8 mouse cellular contexts compared by ENCODE assay signal in genomic region chr7:129801431-129801847, GRCm38 (mm10).
DNase-seq lines count a peak whose midpoint lies in the region; ATAC-seq lines count a peak whose summit lies in the region.

No protein-coding gene starts in this region.

- H3K27me3 ChIP-seq in hindbrain, embryonic 13.5 days = 0 out of 2 replicates have a peak, but pooled peaks cover 9% of the 10 kb centered on the region
- H3K27me3 ChIP-seq in hindbrain, embryonic 10.5 days (ENCODE audit: insufficient read depth, poor library complexity, severe bottlenecking) = 0 out of 2 replicates have a peak, but pooled peaks cover 7% of the 10 kb centered on the region
- no peaks in the 10 kb centered on the region for H3K27me3 ChIP-seq in hindbrain, embryonic 16.5 days (replicated peaks; ENCODE audit: control insufficient read depth, insufficient read depth, low read length)
- no peaks in the 10 kb centered on the region for H3K27me3 ChIP-seq in stomach, embryonic 16.5 days (ENCODE audit: control insufficient read depth, insufficient read depth, low read length)

- no peak overlapping the region for H3K9ac ChIP-seq in hindbrain, embryonic 13.5 days
- H3K9ac ChIP-seq in hindbrain, embryonic 16.5 days (ENCODE audit: low read depth, low read length) = no peak overlapping the region
- no peak overlapping the region for H3K9ac ChIP-seq in stomach, embryonic 16.5 days (ENCODE audit: low read length)

- no peak for DNase-seq in hindbrain, embryonic 10.5 days (ENCODE audit: low spot score)
- peak; percentile 46 for DNase-seq in testis, postnatal 10 days (ENCODE audit: low spot score)
- no peak for DNase-seq in testis, postnatal 14 days (ENCODE audit: low spot score)
- no peak for DNase-seq in thymus, postnatal 36 days

- H3K9me3 ChIP-seq in hindbrain, embryonic 13.5 days = no peaks in the 10 kb centered on the region
- H3K9me3 ChIP-seq in hindbrain, embryonic 10.5 days = no peaks in the 10 kb centered on the region
- H3K9me3 ChIP-seq in hindbrain, embryonic 16.5 days (ENCODE audit: control insufficient read depth, low read length) = no peaks in the 10 kb centered on the region
- H3K9me3 ChIP-seq in stomach, embryonic 16.5 days (replicated peaks; ENCODE audit: control insufficient read depth, low read length) = no peaks in the 10 kb centered on the region

- WGBS in hindbrain, embryonic 13.5 days = 45% methylated on average over 2 of the region's 2 CpGs
- WGBS in hindbrain, embryonic 10.5 days = 79% methylated on average over 2 of the region's 2 CpGs
- 35% methylated on average over 2 of the region's 2 CpGs for WGBS in hindbrain, embryonic 16.5 days
- WGBS in stomach, embryonic 16.5 days = 31% methylated on average over 2 of the region's 2 CpGs

- no peak overlapping the region for H3K27ac ChIP-seq in hindbrain, embryonic 13.5 days
- H3K27ac ChIP-seq in hindbrain, embryonic 10.5 days = no peak overlapping the region
- H3K27ac ChIP-seq in hindbrain, embryonic 16.5 days (ENCODE audit: low read depth, low read length) = no peak overlapping the region
- H3K27ac ChIP-seq in stomach, embryonic 16.5 days (ENCODE audit: low read length) = peak overlapping the region; percentile 68

- H3K4me2 ChIP-seq in hindbrain, embryonic 13.5 days = no peak overlapping the region
- no peak overlapping the region for H3K4me2 ChIP-seq in hindbrain, embryonic 16.5 days (ENCODE audit: low read length)
- H3K4me2 ChIP-seq in stomach, embryonic 16.5 days (ENCODE audit: low read depth, low read length) = no peak overlapping the region

- ATAC-seq in hindbrain, embryonic 13.5 days (ENCODE audit: low FRiP score) = 0 out of 2 replicates have a peak, but pooled peaks have one; percentile 24
- peak; percentile 58; the same call in 1 of the 2 replicates for ATAC-seq in hindbrain, embryonic 16.5 days
- no peak for ATAC-seq in stomach, embryonic 16.5 days (ENCODE audit: insufficient read depth, low FRiP score)
- ATAC-seq in erythroid progenitor cell, adult 5-6 weeks (replicated peaks; ENCODE audit: low FRiP score, poor library complexity, severe bottlenecking) = no peak

- no peak overlapping the region for H3K4me3 ChIP-seq in hindbrain, embryonic 13.5 days
- no peak overlapping the region for H3K4me3 ChIP-seq in hindbrain, embryonic 10.5 days
- no peak overlapping the region for H3K4me3 ChIP-seq in hindbrain, embryonic 16.5 days (ENCODE audit: low read length)
- no peak overlapping the region for H3K4me3 ChIP-seq in stomach, embryonic 16.5 days (replicated peaks; ENCODE audit: low read length)

- H3K4me1 ChIP-seq in hindbrain, embryonic 13.5 days (replicated peaks) = peaks cover 21% of the 10 kb centered on the region
- H3K4me1 ChIP-seq in hindbrain, embryonic 10.5 days (replicated peaks) = peaks cover 17% of the 10 kb centered on the region
- no peaks in the 10 kb centered on the region; the same call in 1 of the 2 replicates for H3K4me1 ChIP-seq in hindbrain, embryonic 16.5 days (ENCODE audit: control insufficient read depth, insufficient read depth, low read depth, low read length)
- H3K4me1 ChIP-seq in stomach, embryonic 16.5 days (ENCODE audit: control insufficient read depth, insufficient read depth, low read length) = peaks cover 13% of the 10 kb centered on the region

- no peaks in the 10 kb centered on the region for H3K36me3 ChIP-seq in hindbrain, embryonic 13.5 days
- H3K36me3 ChIP-seq in hindbrain, embryonic 10.5 days = no peaks in the 10 kb centered on the region
- H3K36me3 ChIP-seq in hindbrain, embryonic 16.5 days (ENCODE audit: control insufficient read depth, insufficient read depth, low read length) = no peaks in the 10 kb centered on the region
- H3K36me3 ChIP-seq in stomach, embryonic 16.5 days (ENCODE audit: control insufficient read depth, insufficient read depth, low read length) = no peaks in the 10 kb centered on the region

Comparison
In these comparisons a context has a peak if more than half of its experiments do, and no peak if none do; other contexts are left out.
1. ATAC-seq: peak in hindbrain, embryonic 13.5 days (single experiment) and hindbrain, embryonic 16.5 days (single experiment); none in stomach, embryonic 16.5 days (single experiment) and erythroid progenitor cell, adult 5-6 weeks (single experiment).